Mouse (Mus musculus) R1 (cell line): ENCODE results near the gene Eif3l.

ENCODE experiments used
- DNase-seq: peaks from one replicate; pipeline ENCODE4 v3.0.0-alpha.2; 2018; ENCODE audit warnings: low read depth, low spot score

Gene Eif3l

DNA sequence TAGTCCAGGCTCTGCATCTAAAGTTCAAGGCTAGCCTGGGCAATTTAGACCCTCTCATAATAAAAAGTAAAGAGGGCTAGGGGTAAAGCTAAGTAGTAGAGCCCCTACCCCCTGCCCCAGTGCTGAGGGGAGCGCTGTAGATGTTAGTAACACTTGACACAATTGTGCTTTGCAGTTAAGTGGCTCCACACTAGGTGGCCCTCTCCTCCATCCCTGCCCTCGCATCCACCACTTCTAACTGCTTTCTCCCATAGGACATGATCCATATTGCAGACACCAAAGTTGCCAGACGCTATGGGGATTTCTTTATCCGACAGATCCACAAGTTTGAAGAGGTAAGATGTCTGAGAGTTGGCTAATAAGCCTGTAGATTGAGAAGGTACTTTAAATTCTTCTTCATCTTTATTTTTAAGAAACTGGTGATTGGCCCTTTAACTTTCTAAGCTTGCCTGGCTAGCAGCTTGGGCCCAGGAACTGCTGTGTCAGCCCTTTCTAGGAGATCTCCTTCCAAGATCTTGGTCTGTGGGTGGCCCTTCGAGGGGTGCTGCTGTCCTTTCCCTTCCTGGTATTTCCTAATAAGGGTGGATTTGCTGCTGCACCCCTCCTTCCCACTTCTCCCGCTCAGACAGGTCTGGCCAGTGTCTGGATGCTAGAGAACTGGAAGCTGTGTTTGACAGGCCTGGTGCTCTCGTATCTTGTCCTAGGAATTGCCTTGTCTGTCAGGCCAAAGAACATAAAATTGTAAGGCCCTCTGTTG is 18.3 kb downstream of the Eif3l start:
- DNase-seq: peak; percentile 36

GRCm38 (mm10) chr15:79095483-79095882 is 20.5 kb downstream of the Eif3l start:
- no peak for DNase-seq

- DNase-seq: no peak
These were observed 21.6 kb downstream of the Eif3l start for GRCm38 (mm10) chr15:79096556-79096955.

GRCm38 (mm10) chr15:79097135-79097534 is 22.2 kb downstream of the Eif3l start:
- DNase-seq: no peak

GRCm38 (mm10) chr15:79097611-79098025 is 22.6 kb downstream of the Eif3l start:
- DNase-seq: no peak

GRCm38 (mm10) chr15:79098220-79098619 is 23.2 kb downstream of the Eif3l start:
- DNase-seq: no peak

DNA sequence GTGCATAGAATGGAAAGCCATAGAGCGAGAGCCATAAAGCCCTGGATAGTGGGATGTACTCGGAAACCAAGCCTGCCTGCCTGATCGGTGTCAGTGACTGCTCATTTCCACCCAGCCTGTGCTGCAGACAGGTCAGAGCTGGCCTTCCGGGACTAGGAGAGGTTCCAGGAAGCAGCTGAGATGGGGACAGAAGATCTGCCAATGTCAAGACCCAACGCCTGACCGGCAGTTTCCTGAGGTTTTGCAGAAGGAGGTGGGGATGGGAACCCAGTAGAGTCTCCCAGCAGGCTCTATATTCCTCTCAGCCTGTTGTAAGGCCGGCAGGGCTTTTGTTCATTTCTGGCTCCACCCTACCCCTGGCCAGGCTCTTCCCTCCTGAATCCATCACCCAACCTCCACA is 23.9 kb downstream of the Eif3l start:
- no peak for DNase-seq

- DNase-seq: no peak
These were observed 24.5 kb downstream of the Eif3l start for GRCm38 (mm10) chr15:79099456-79099855.

DNA sequence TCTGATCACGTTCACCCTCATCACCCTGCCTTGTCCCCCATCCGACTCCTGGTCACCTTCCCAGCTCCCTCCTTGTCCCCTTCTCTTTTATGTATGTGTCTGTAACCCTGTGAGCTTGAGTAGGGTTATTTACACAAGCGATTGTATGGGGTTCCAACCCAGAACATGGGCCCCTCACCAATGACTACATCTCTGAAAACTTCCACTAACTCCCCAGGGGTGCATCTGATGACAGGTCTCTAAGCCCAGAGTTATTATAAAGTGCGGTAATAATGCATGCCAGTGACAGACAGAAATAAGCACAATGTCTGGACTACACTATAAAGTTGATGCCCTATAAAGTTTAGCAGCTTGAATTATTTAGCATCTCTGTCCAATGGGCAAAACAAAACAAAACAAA is 25.4 kb downstream of the Eif3l start:
- DNase-seq: no peak

GRCm38 (mm10) chr15:79101531-79101930 is 26.6 kb downstream of the Eif3l start:
- DNase-seq: no peak

DNA sequence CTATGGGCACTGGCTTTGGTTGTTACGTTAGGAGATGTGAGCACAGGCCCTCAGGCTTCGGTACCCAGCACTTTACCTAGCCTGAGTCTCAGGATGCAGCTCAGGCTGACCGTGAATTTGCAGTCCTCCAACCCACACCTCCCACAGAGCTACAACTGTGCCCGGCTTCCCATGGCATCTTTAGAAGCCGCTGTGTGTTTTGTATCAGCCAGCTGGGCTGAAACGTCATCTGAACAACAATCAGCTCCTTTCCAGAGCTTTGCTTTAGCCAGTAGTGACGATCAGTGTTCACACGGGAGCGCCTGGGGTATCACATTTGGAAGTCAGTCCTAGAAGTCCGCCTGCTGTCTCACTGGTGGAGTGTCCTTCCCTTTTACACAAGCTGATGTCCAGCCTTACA is 28.3 kb downstream of the Eif3l start:
- no peak for DNase-seq

DNA sequence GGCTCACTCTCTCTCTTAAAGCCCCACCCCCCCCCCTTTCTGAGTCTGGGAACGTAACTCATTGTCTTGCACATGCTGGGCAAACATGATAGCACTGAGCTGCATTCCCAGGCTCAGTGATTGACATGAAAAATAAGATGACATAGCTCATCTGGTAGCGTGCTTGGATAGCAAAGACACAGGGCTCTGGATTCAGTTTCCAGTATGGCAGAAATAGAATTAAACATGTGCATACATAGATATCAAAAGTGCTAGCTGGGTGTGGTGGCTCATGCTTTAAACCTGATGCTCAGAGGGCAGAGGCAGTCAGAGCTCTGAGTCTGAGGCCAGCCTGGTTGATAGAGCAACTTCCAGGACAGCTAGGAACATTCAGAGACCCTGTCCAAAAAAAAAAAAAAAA is 30.8 kb downstream of the Eif3l start:
- DNase-seq: no peak

DNA sequence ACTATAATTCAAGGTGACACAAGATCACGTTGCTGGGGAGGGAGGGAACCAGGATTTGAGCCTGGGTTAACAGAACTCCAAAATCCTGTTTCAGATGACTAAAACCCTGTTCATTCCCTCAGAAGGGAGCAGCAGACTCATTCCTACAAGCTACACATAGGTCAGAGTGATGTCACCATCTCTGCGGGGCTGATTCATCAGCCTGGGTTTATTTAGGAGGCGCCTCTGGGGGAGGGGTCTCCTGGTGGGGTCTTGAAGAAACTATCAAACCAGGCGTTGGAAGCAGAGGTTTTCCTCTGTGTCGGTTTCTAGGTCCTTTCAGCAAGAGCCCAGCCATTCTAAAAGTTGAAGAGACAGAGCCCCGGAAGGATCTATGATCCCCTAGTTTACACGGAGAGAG is 33.0 kb downstream of the Eif3l start:
- no peak for DNase-seq

- DNase-seq: peak; percentile 60
These were observed 33.7 kb downstream of the Eif3l start, which contains the start of gene Micall1 for GRCm38 (mm10) chr15:79108421-79109320. Gene Micall1, plus strand, starts transcription at chr15:79108898.

DNA sequence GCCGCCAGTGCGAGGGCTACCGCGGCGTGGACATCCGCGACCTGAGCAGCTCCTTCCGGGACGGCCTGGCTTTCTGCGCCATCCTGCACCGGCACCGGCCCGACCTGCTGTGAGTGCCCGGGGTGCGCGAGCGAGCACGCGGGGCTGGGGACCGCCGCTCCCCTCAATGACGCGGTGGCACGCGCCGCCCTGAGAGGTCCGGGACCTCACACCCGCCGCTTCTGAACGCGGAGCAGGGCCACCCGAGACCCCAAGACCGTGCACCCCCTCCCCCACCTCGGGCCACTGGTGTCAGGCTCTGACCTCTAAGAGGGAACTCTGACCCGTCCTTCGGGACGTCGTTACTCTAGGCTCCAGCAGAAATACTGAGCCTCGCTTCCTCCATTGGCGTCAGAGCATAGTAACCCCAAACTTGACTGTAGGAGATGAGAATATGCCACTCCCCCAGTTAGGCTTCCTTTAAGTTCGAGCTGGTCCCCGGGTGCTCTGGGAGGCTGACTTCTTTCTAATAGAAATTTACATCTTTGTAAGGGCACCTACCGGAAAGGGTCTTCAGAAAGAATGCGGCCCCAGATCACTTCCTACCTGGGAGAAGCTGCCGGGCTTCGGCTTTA is 34.4 kb downstream of the Eif3l start:
- DNase-seq: peak; percentile 34

DNA sequence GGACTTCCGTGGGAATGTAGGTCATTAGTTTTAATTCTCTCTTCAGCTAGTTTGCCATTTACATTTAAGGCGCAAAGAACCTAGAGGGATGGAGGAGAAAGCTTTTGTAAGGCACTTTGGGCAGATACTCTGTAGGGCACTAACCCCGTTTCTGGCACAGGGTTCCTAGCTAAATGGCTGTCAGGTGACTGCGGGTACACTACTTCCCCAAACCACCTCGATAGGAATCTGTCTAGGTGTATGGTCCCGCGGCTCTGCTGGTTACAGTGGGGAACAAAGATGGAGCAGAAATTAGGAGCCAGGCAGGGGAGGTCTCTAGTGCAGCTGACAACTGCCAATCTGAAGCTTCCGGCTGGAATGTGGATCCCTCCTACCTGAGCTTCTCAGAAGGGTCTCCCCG is 35.1 kb downstream of the Eif3l start:
- DNase-seq: no peak

GRCm38 (mm10) chr15:79110528-79110927 is 35.5 kb downstream of the Eif3l start:
- no peak for DNase-seq

GRCm38 (mm10) chr15:79111774-79112173 is 36.8 kb downstream of the Eif3l start:
- no peak for DNase-seq

DNA sequence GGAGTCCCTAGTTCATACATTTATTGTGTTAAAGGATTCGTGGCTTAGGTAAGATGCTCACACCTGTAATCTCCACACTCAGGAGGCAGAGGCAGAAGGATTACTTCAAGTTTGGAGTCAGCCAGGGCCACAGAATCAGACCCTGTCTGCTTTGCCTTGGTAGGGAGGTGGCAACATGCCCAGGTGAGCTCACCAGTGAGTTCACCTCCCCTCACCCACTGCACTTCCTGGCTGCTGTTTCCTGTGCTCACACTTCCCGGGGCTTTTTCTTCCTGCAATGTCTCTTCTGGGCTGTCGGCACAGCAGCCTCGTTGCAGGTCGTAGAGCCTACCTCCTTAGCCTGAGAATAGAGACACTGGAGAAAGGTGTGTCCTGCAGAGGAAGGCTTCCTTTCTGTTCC is 40.3 kb downstream of the Eif3l start:
- no peak for DNase-seq

- no peak for DNase-seq
These were observed 44.5 kb downstream of the Eif3l start for GRCm38 (mm10) chr15:79119491-79119890.

DNA sequence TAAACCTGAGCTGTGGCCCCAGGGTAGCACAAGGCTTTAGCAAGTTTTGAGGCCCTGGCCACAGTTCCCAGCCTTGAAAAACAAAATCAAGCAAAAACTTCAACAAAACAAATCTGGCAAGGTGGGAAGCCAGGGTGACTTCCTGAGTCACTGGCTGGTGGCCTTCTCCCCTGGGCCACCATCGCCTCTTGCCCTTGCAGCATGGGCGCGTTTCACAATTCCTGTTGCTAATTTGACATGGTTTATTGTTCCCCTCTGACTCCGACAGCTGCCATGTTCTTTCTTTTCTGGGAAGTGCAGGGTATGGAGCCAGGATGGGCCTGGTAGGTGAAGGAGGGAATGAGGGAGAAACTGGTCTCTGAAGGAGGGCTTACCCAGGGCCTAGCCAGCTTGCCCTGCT is 47.1 kb downstream of the Eif3l start:
- DNase-seq: no peak

DNA sequence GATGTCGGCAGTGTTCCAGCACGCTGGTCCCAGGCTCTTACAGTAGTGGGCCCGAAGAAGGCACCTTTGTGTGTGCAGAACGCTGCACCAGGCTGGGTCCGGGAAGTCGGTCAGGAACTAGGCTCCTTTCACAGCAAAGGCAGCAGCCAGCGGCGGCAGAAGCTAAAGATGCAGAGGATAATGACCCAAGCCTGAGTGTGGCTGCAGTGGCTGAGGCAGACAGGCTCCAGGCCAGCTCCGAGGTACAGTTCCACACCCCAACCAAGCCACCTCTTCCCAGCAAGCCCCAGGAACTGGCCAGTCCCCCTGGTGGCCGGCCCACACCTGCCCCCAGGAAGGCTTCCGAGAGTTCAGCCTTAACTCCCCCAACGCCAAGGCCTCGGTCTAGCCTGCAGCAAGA is 47.6 kb downstream of the Eif3l start:
- DNase-seq: no peak
